Mouse (Mus musculus) embryonic facial prominence, embryonic 11.5 days (tissue): ENCODE data around the gene Ccdc51. TPM values are rescaled to one million over a fixed set of nuclear protein-coding genes. Genes with fewer than 3 reads are reported as not detected.

ENCODE experiments used
- ATAC-seq: fragments of 200-750 bp; cut with Nextera tagmentation; replicated peaks from 2 replicates; pipeline ENCODE4 v1.8.0; 2017; ENCODE audit warnings: low read depth; ENCODE audit not compliant: insufficient number of reproducible peaks, low FRiP score, low TSS enrichment
- DNase-seq: peaks from one replicate; pipeline ENCODE4 v3.0.0-alpha.2; 2015; ENCODE audit warnings: low spot score
- H3K27ac ChIP-seq: fragments of 300-500 bp; sonication (generic); replicated peaks from 2 replicates; pipeline ENCODE4 v1.5.1; 2014; ENCODE audit warnings: mild to moderate bottlenecking, low read depth, low read length, control low read depth
- H3K27me3 ChIP-seq: fragments of 300-500 bp; sonication (generic); 2 replicates; pipeline ENCODE4 v1.6.1; 2014; ENCODE audit warnings: mild to moderate bottlenecking, low read length, moderate library complexity, mixed read lengths; ENCODE audit not compliant: control insufficient read depth, insufficient read depth
- H3K36me3 ChIP-seq: fragments of 300-500 bp; sonication (generic); replicated peaks from 2 replicates; pipeline ENCODE4 v1.6.1; 2014; ENCODE audit warnings: low read depth, mild to moderate bottlenecking, low read length, moderate library complexity, mixed read lengths; ENCODE audit not compliant: control insufficient read depth, insufficient read depth
- H3K4me1 ChIP-seq: fragments of 300-500 bp; sonication (generic); 2 replicates; pipeline ENCODE4 v1.6.1; 2014; ENCODE audit warnings: low read length, mixed read lengths; ENCODE audit not compliant: control insufficient read depth, insufficient read depth
- H3K4me2 ChIP-seq: fragments of 300-500 bp; sonication (generic); 2 replicates; pipeline ENCODE4 v1.6.1; 2014; ENCODE audit warnings: low read depth, mild to moderate bottlenecking, control low read depth, low read length, moderate library complexity
- H3K4me3 ChIP-seq: fragments of 300-500 bp; sonication (generic); 2 replicates; pipeline ENCODE4 v1.5.1; 2014; ENCODE audit warnings: low read depth, low read length, control low read depth
- H3K9ac ChIP-seq: fragments of 300-500 bp; sonication (generic); replicated peaks from 2 replicates; pipeline ENCODE4 v1.6.1; 2014; ENCODE audit warnings: mild to moderate bottlenecking, control low read depth, low read length
- H3K9me3 ChIP-seq: fragments of 300-500 bp; sonication (generic); replicated peaks from 2 replicates; pipeline ENCODE4 v1.6.1; 2016; ENCODE audit warnings: mild to moderate bottlenecking, low read length, inconsistent platforms, mixed read lengths; ENCODE audit not compliant: control insufficient read depth
- WGBS: fragments of 180-500 bp; shearing (Covaris S2); extraction: QIAGEN DNeasy Blood & Tissue Kit; methylation state at CpG from one replicate; pipeline ENCODE4 v1.1.7; 2014; 5-methylcytosine and 5-hydroxymethylcytosine counted together
- polyA plus RNA-seq: library from polyadenylated mRNA; unstranded; fragments of >200 nt; fragmentation: Nextera tagmentation; extraction: Ambion mirVana; gene quantifications from 2 replicates; pipeline ENCODE4 v1.2.1, GENCODE M21; 2014

Ccdc51 gene
- polyA plus RNA-seq, 1 experiment from 2014 or later: 15.3 TPM

GRCm38 (mm10) chr9:109081749-109082123 is 557 bp upstream of the Ccdc51 start:
- H3K9ac ChIP-seq: peak overlapping the region; percentile 80
- H3K4me1 ChIP-seq: no peaks in the 10 kb centered on the region
- DNase-seq (no peak), ATAC-seq (peak; percentile 51; the same call in 1 of the 2 replicates)
- peak overlapping the region; percentile 80 for H3K4me3 ChIP-seq
- H3K27me3 ChIP-seq: no peaks in the 10 kb centered on the region
- 8% methylated on average over 11 of the region's 11 CpGs for WGBS
- 0 out of 2 replicates have a peak overlapping the region, but pooled peaks have one; percentile 15 for H3K27ac ChIP-seq
- H3K36me3 ChIP-seq: peaks cover 6% of the 10 kb centered on the region
- H3K4me2 ChIP-seq: peak overlapping the region; percentile 74
- H3K9me3 ChIP-seq: no peaks in the 10 kb centered on the region

GRCm38 (mm10) chr9:109084922-109085321 is 2.6 kb downstream of the Ccdc51 start:
- DNase-seq (peak; percentile 66), ATAC-seq (no peak)
- no peak overlapping the region for H3K27ac ChIP-seq
- no peaks in the 10 kb centered on the region for H3K9me3 ChIP-seq
- no peak overlapping the region for H3K4me2 ChIP-seq
- no peak overlapping the region for H3K9ac ChIP-seq
- no peak overlapping the region for H3K4me3 ChIP-seq
- peaks cover 6% of the 10 kb centered on the region for H3K36me3 ChIP-seq
- no peaks in the 10 kb centered on the region for H3K4me1 ChIP-seq
- H3K27me3 ChIP-seq: no peaks in the 10 kb centered on the region
- WGBS: 8% methylated on average over 2 of the region's 2 CpGs

- WGBS: 10% methylated on average over 5 of the region's 5 CpGs
- peak; percentile 76 for DNase-seq
- Histone ChIP-seq H3K4me1 (no peaks in the 10 kb centered on the region), H3K27me3 (no peaks in the 10 kb centered on the region), H3K4me3 (no peak overlapping the region), H3K36me3 (no peaks in the 10 kb centered on the region), H3K4me2 (no peak overlapping the region; the same call in 1 of the 2 replicates), H3K9me3 (no peaks in the 10 kb centered on the region), H3K9ac (no peak overlapping the region), H3K27ac (no peak overlapping the region)
- no peak for ATAC-seq
Observed at GRCm38 (mm10) chr9:109087987-109088386, 5.7 kb downstream of the Ccdc51 start.

GRCm38 (mm10) chr9:109090446-109090845 is 8.2 kb downstream of the Ccdc51 start:
- H3K4me2 ChIP-seq: no peak overlapping the region
- no peak for ATAC-seq

GRCm38 (mm10) chr9:109091802-109092201 is 9.5 kb downstream of the Ccdc51 start:
- Histone ChIP-seq H3K27me3 (no peaks in the 10 kb centered on the region), H3K36me3 (no peaks in the 10 kb centered on the region), H3K4me1 (peaks cover 2% of the 10 kb centered on the region), H3K9ac (no peak overlapping the region), H3K9me3 (no peaks in the 10 kb centered on the region), H3K4me3 (no peak overlapping the region), H3K27ac (no peak overlapping the region), H3K4me2 (no peak overlapping the region)
- DNase-seq: no peak
- 82% methylated on average over 8 of the region's 8 CpGs for WGBS
- no peak for ATAC-seq

More at GRCm38 (mm10) chr9:109090446-109090845, 8.2 kb downstream of the Ccdc51 start:
- DNase-seq: no peak
- H3K27ac ChIP-seq: no peak overlapping the region
- no peaks in the 10 kb centered on the region for H3K36me3 ChIP-seq
- H3K4me1 ChIP-seq: peaks cover 2% of the 10 kb centered on the region; the same call in 1 of the 2 replicates
- H3K9me3 ChIP-seq: no peaks in the 10 kb centered on the region
- no peak overlapping the region for H3K9ac ChIP-seq
- H3K27me3 ChIP-seq: no peaks in the 10 kb centered on the region
- no peak overlapping the region for H3K4me3 ChIP-seq
- 70% methylated on average over 15 of the region's 15 CpGs for WGBS

- Histone ChIP-seq H3K4me3 (no peak overlapping the region), H3K36me3 (no peaks in the 10 kb centered on the region), H3K27ac (no peak overlapping the region), H3K9ac (no peak overlapping the region), H3K9me3 (no peaks in the 10 kb centered on the region), H3K4me1 (peaks cover 2% of the 10 kb centered on the region), H3K27me3 (no peaks in the 10 kb centered on the region), H3K4me2 (no peak overlapping the region)
- ATAC-seq (no peak), DNase-seq (no peak)
- WGBS: 25% methylated on average over 6 of the region's 6 CpGs
Observed at GRCm38 (mm10) chr9:109092799-109093198, 10.5 kb downstream of the Ccdc51 start.

GRCm38 (mm10) chr9:109093786-109094552 is 11.7 kb downstream of the Ccdc51 start:
- peak overlapping the region; percentile 79 for H3K4me2 ChIP-seq
- no peak overlapping the region for H3K4me3 ChIP-seq
- H3K4me1 ChIP-seq: peaks cover 2% of the 10 kb centered on the region
- no peaks in the 10 kb centered on the region for H3K36me3 ChIP-seq
- H3K9me3 ChIP-seq: no peaks in the 10 kb centered on the region
- H3K27me3 ChIP-seq: no peaks in the 10 kb centered on the region
- H3K27ac ChIP-seq: peak overlapping the region; percentile 99
- DNase-seq: no peak
- WGBS: 14% methylated on average over 11 of the region's 11 CpGs
- no peak overlapping the region for H3K9ac ChIP-seq
- no peak for ATAC-seq

GRCm38 (mm10) chr9:109094553-109095136 is 12.4 kb downstream of the Ccdc51 start:
- Histone ChIP-seq H3K9ac (peak overlapping the region; percentile 97), H3K4me1 (peaks cover 2% of the 10 kb centered on the region), H3K4me3 (peak overlapping the region; percentile 65), H3K27ac (peak overlapping the region; percentile 99), H3K27me3 (no peaks in the 10 kb centered on the region), H3K36me3 (no peaks in the 10 kb centered on the region), H3K9me3 (no peaks in the 10 kb centered on the region), H3K4me2 (peak overlapping the region; percentile 79)
- under 1% methylated on average over 21 of the region's 21 CpGs for WGBS
- ATAC-seq (peak; percentile 37), DNase-seq (peak; percentile 71)
